Mouse (Mus musculus) limb, embryonic 13.5 days (tissue): ENCODE measurements around the gene Cgnl1. TPM values are rescaled to one million over a fixed set of nuclear protein-coding genes. Genes with fewer than 3 reads are reported as not detected.

ENCODE experiments used
- ATAC-seq: fragments of 200-750 bp; cut with Nextera tagmentation; 2 replicates; pipeline ENCODE4 v1.8.0; 2017; ENCODE audit warnings: low read depth, moderate number of reproducible peaks, moderate TSS enrichment; ENCODE audit not compliant: low FRiP score
- H3K27ac ChIP-seq: fragments of 300-500 bp; sonication (generic); 2 replicates; pipeline ENCODE4 v1.5.1; 2015; ENCODE audit warnings: inconsistent platforms, mild to moderate bottlenecking, moderate library complexity
- H3K27me3 ChIP-seq: fragments of 300-500 bp; sonication (generic); 2 replicates; pipeline ENCODE4 v1.6.1; 2015; ENCODE audit warnings: mild to moderate bottlenecking, inconsistent platforms
- H3K36me3 ChIP-seq: fragments of 300-500 bp; sonication (generic); 2 replicates; pipeline ENCODE4 v1.6.1; 2015; ENCODE audit warnings: inconsistent platforms, mild to moderate bottlenecking, moderate library complexity
- H3K4me1 ChIP-seq: fragments of 300-500 bp; sonication (generic); 2 replicates; pipeline ENCODE4 v1.6.1; 2015; ENCODE audit warnings: inconsistent platforms
- H3K4me2 ChIP-seq: fragments of 300-500 bp; sonication (generic); replicated peaks from 2 replicates; pipeline ENCODE4 v1.6.1; 2015; ENCODE audit warnings: inconsistent platforms, mild to moderate bottlenecking, moderate library complexity
- H3K4me3 ChIP-seq: fragments of 300-500 bp; sonication (generic); 2 replicates; pipeline ENCODE4 v1.5.1; 2015; ENCODE audit warnings: moderate library complexity, mild to moderate bottlenecking, inconsistent platforms
- H3K9ac ChIP-seq: fragments of 300-500 bp; sonication (generic); 2 replicates; pipeline ENCODE4 v1.6.1; 2015; ENCODE audit warnings: mild to moderate bottlenecking, inconsistent platforms
- H3K9me3 ChIP-seq: fragments of 300-500 bp; sonication (generic); 2 replicates; pipeline ENCODE4 v1.6.1; 2016; ENCODE audit warnings: inconsistent platforms
- WGBS: fragments of 180-500 bp; shearing (Covaris S2); methylation state at CpG from one replicate; pipeline ENCODE4 v1.1.7; 2015; 5-methylcytosine and 5-hydroxymethylcytosine counted together
- polyA plus RNA-seq: library from polyadenylated mRNA; unstranded; fragments of >200 nt; fragmentation: Nextera tagmentation; extraction: Ambion mirVana; gene quantifications from 2 replicates; pipeline ENCODE4 v1.2.1, GENCODE M21; 2015

Gene Cgnl1
- polyA plus RNA-seq, 1 experiment from 2014 or later = 13.6 TPM

DNA sequence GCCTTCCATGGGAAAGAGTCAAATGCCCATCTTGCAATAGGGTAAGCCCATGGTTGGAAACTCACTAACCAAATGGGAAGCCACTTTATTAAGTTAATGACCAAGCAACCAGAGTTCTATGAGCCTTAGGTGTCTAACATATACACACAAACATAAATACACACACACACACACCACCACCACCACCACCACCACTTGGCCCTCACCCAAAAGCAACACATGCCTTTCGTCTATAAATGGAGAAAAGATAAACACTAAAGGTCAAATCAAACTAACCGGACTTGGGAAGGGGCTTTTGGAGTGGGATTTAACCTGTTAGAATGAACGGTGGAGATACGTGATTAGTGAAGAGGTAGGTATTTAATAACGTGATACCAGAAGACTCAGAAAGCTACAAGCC, 180.3 kb downstream of the Cgnl1 start:
- Histone ChIP-seq H3K9me3 (0 out of 2 replicates have a peak, but pooled peaks cover under 1% of the 10 kb centered on the region), H3K9ac (no peak overlapping the region), H3K36me3 (no peaks in the 10 kb centered on the region), H3K4me2 (peak overlapping the region; percentile 89), H3K27me3 (peaks cover 21% of the 10 kb centered on the region), H3K4me3 (peak overlapping the region; percentile 67; the same call in 1 of the 2 replicates), H3K4me1 (peaks cover 15% of the 10 kb centered on the region), H3K27ac (no peak overlapping the region)
- 60% methylated on average over 5 of the region's 5 CpGs for WGBS
- ATAC-seq = no peak

DNA sequence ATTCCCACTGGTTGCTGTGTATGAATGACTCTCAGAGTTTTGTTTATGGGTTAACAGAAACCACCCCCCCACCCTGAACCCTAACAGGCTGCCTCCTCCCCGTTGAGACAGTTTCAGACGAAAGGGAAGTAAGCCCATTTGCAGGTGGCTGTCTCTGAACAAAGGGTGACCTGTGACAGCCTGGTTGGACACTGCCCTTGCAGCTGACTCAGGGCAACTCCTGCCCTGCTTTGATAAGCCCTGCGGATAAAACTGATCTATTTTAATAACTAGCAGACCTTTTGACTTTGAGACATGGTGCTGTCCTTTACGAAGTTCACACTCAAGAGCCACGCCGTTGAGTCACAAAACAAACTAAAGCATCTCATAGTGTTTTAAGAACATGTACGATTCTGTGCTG, 181.6 kb downstream of the Cgnl1 start:
- Histone ChIP-seq H3K4me3 (no peak overlapping the region), H3K36me3 (no peaks in the 10 kb centered on the region), H3K9me3 (peaks cover 11% of the 10 kb centered on the region; the same call in 1 of the 2 replicates), H3K4me1 (peaks cover 15% of the 10 kb centered on the region), H3K27me3 (peaks cover 21% of the 10 kb centered on the region), H3K9ac (no peak overlapping the region), H3K27ac (no peak overlapping the region), H3K4me2 (no peak overlapping the region)
- 77% methylated on average over 7 of the region's 7 CpGs for WGBS
- ATAC-seq = no peak

DNA sequence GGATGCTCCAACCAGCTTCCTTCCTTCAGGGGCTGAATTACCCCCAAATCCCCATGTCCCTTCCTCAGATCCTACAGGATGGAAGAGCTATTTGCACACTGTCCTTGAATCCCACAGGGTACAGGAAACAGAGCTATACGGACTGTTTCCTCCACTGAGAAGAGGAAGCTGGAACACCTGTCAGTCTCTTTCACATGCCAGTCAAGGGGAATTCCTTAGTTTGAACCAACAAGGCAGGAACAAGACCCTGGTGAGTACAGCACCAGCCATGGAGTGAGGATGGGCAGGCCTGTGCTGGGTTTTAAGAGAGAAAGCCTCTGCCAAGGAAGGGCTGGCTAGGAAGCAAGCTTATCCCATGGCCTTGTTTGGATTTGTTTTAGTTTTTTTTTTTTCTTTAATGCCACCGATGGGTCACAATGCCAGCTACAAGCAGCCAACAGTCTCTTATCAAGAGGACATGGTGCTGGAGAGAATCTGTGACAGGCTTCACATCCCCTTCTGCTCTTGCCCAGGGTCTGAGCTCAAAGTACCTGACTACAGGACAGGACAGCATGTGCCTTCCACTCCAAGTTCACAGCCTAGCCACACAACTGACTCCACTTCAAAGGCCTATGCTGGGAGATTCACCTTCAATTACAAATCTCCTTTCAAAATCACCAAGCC, 182.3 kb downstream of the Cgnl1 start:
- peaks cover 15% of the 10 kb centered on the region for H3K4me1 ChIP-seq
- ATAC-seq = no peak
- peaks cover 21% of the 10 kb centered on the region for H3K27me3 ChIP-seq
- H3K36me3 ChIP-seq = no peaks in the 10 kb centered on the region
- H3K9me3 ChIP-seq = peaks cover 11% of the 10 kb centered on the region; the same call in 1 of the 2 replicates
- H3K27ac ChIP-seq = no peak overlapping the region
- H3K9ac ChIP-seq = no peak overlapping the region
- WGBS = 74% methylated on average over 2 of the region's 2 CpGs
- H3K4me3 ChIP-seq = no peak overlapping the region
- no peak overlapping the region for H3K4me2 ChIP-seq

DNA sequence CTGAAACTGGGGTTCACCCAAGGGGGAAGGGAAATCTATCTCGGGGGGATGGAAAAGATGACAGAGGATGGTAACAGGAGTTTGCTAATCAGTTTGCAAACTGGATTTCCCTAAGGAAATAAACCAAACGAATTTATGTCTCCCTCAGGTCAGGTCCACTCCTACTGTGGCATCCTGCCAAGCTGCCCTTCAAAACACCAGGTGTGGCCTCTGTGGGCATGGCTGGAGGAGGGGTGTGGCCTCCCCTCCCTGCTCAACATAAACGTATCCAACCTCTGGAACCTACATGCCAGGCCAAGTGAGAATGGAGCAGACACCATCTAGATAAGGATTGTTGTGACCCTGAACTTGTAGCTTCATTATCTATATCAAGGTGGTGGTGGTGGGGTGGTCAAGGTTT, 185.0 kb downstream of the Cgnl1 start:
- no peak overlapping the region for H3K27ac ChIP-seq
- peaks cover 2% of the 10 kb centered on the region; the same call in 1 of the 2 replicates for H3K4me1 ChIP-seq
- ATAC-seq = no peak
- no peaks in the 10 kb centered on the region for H3K36me3 ChIP-seq
- H3K27me3 ChIP-seq = peaks cover 10% of the 10 kb centered on the region
- 51% methylated on average over 3 of the region's 3 CpGs for WGBS
- H3K4me3 ChIP-seq = no peak overlapping the region
- no peak overlapping the region for H3K9ac ChIP-seq
- no peak overlapping the region for H3K4me2 ChIP-seq
- H3K9me3 ChIP-seq = peaks cover 11% of the 10 kb centered on the region; the same call in 1 of the 2 replicates

DNA sequence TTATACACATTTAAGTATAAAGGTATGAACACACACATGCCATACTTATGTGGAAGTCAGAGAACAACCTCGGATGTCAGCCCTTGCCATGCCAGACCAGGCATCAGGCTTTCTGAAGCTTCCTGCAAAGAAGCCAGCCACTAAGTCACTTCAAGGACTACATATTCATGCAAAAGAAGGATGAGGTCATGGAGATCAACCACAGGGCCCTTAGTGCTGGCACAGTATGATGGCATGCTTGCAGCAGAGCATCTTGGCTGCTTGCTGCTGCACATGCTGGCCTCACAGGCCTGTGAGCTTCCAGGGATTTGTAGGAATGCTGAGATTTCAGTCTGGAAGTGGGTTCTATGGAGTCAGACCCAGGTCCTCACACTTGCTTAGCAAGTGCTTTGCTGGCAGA, 188.6 kb downstream of the Cgnl1 start:
- no peak overlapping the region for H3K4me3 ChIP-seq
- H3K9me3 ChIP-seq = peaks cover 11% of the 10 kb centered on the region; the same call in 1 of the 2 replicates
- peaks cover 10% of the 10 kb centered on the region; the same call in 1 of the 2 replicates for H3K4me1 ChIP-seq
- no peak overlapping the region for H3K27ac ChIP-seq
- no peaks in the 10 kb centered on the region for H3K36me3 ChIP-seq
- no peaks in the 10 kb centered on the region for H3K27me3 ChIP-seq
- H3K4me2 ChIP-seq = no peak overlapping the region
- no peak for ATAC-seq
- no peak overlapping the region for H3K9ac ChIP-seq
- WGBS = 80% methylated on average over 1 of the region's 1 CpGs

DNA sequence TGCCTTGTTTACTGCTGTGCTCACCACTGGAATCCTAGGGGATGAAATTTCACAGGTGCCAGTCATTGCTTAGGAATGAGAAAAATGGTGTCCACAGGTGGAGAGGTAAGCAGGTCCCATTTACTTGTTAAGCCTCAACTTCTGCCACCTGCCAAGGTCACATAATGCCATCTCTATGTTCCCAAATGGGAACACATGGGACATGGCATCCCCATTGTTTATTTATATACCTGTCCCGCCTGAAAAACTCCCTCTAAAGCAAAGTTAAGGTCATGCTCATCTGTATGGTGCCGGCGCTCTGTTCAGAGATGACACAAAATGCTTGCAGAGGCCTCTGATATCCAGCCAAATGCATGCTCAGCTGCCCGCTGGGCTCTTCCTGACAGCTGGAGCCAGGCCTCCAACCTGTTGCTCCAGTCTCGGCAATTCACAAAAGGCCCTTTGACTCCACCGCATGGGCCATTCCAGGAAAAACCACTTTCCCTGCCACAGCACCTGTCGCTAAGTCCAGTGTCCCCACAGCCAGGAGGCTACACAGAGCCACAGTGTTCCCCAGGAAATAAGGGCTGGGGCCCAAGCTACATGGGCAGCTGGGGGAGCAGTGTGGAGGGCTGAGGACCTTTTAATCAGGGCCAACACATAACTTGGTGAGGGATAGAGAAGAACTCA, 192.4 kb downstream of the Cgnl1 start:
- Histone ChIP-seq H3K27ac (0 out of 2 replicates have a peak overlapping the region, but pooled peaks have one; percentile 22), H3K4me2 (no peak overlapping the region), H3K4me1 (peaks cover 10% of the 10 kb centered on the region; the same call in 1 of the 2 replicates), H3K9me3 (no peaks in the 10 kb centered on the region), H3K9ac (no peak overlapping the region), H3K27me3 (no peaks in the 10 kb centered on the region), H3K36me3 (no peaks in the 10 kb centered on the region), H3K4me3 (no peak overlapping the region)
- 69% methylated on average over 7 of the region's 7 CpGs for WGBS
- ATAC-seq = peak; percentile 54; the same call in 1 of the 2 replicates

Other genes starting within 250 kb of the Cgnl1 start
- gene Myzap, start 179.2 kb downstream of the Cgnl1 start, polyA plus RNA-seq = 14.1 and 14.8 TPM in 2 replicates